Mouse (Mus musculus) granulocyte monocyte progenitor cell, adult 5-6 weeks (primary cell): Measurements from ENCODE around the gene Arhgef10l. TPM values are rescaled to one million over a fixed set of nuclear protein-coding genes. Genes with fewer than 3 reads are reported as not detected.

Experiments
- ATAC-seq: replicated peaks from 2 replicates; pipeline ENCODE4 v1.8.0; 2016; ENCODE audit warnings: mild to moderate bottlenecking, moderate TSS enrichment, inconsistent platforms; ENCODE audit not compliant: poor library complexity, severe bottlenecking
- total RNA-seq, 2 experiments: library from RNA; stranded (forward) in 1 of 2; stranded (reverse) in 1 of 2; fragments of 200-712, 200-1000 nt in 1 of 2; fragments of >200 nt in 1 of 2; fragmentation: Nextera tagmentation in 1 of 2; gene quantifications; 2 replicates each; pipeline ENCODE4 v1.2.3; 2014 to 2017

Arhgef10l gene
- total RNA-seq, 2 experiments from 2014 or later = 6.0 to 7.2 TPM

DNA sequence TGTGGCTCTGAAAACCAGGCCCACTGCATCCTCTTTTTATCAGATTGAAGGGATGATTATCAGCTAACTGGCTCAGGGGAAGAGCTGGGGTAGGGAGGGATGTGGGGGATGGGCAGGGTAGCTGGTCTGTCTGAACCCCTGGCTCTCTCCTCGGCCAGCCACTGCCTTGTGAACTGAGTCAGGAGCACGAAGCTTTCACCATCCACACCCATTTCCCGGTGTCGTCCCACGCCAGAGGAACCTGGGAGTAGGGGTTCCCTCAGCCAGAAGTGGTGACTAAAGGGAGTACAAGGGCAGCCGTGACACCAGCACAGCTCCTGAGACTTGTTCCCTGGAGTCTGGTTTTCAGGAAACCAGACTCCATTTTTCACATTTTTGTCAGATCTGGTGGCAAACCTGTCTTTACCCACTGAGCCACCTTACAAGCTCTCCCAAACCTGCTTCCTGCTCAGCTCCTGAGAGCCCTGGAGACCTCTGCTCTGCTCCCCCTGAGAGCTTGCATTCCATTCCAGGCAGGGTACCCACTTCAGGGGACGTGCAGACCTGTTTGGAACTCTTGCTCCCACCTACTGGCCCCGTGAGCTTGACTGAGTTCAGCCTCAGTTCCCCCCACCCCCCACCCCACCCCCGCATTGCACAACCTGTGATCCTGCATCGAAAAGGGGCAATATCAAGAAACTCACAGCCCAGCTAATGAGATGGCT is 2.8 kb downstream of the Arhgef10l start:
- ATAC-seq = peak; percentile 20

GRCm38 (mm10) chr4:140662453-140662852 is 3.4 kb downstream of the Arhgef10l start:
- ATAC-seq = peak; percentile 50

- ATAC-seq = peak; percentile 31
Observed at GRCm38 (mm10) chr4:140661406-140662022, 4.3 kb downstream of the Arhgef10l start.

- ATAC-seq = no peak
Observed at GRCm38 (mm10) chr4:140657681-140658575, 7.9 kb downstream of the Arhgef10l start.

- ATAC-seq = no peak
Observed at GRCm38 (mm10) chr4:140656529-140656928, 9.3 kb downstream of the Arhgef10l start.

- ATAC-seq = peak; percentile 43
Observed at GRCm38 (mm10) chr4:140654798-140655197, 11.0 kb downstream of the Arhgef10l start.

DNA sequence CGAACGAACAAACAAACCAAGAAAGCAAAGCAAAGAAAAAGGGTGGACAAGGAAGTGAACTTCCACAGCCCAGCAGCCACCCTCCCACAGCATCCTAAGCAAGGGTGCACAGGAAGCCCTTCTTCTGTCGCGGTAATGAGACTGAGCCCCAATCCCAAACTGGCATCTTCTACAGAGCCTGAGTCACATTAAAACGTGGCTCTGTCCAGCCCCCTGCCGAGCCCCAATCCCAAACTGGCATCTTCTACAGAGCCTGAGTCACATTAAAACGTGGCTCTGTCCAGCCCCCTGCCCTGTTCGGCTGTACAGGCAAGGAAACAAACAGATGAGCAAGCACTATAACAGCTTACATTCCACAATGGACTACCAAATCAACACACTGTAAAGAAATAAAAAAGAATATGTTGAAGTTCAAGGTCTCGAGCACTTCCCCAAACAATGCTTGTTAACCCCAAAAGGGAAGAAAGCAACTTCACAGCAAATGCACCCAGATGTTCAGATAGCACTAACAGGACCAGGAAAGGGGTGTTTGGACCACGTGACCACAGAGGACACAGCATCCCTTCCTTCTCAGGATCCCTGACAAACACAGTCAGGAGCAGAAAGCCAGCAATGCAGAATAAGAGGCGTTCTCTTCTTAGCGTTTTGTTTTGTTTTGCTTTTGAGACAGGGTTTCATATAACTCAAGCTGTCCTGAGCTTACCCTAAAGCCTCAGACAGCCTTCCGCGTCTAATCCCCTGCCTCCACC is 11.8 kb downstream of the Arhgef10l start:
- peak; percentile 21 for ATAC-seq

- ATAC-seq = no peak
Observed at GRCm38 (mm10) chr4:140649731-140650130, 16.1 kb downstream of the Arhgef10l start.

GRCm38 (mm10) chr4:140649207-140649591 is 16.6 kb downstream of the Arhgef10l start:
- ATAC-seq = no peak

- peak; percentile 14; the same call in 1 of the 2 replicates for ATAC-seq
Observed at GRCm38 (mm10) chr4:140648443-140649206, 17.2 kb downstream of the Arhgef10l start.

GRCm38 (mm10) chr4:140647711-140648421 is 17.9 kb downstream of the Arhgef10l start:
- ATAC-seq = peak; percentile 36; the same call in 1 of the 2 replicates

GRCm38 (mm10) chr4:140645638-140646037 is 20.2 kb downstream of the Arhgef10l start:
- ATAC-seq = no peak

GRCm38 (mm10) chr4:140644701-140645100 is 21.1 kb downstream of the Arhgef10l start:
- no peak for ATAC-seq

- no peak for ATAC-seq
Observed at GRCm38 (mm10) chr4:140644276-140644675, 21.5 kb downstream of the Arhgef10l start.

GRCm38 (mm10) chr4:140642378-140642777 is 23.4 kb downstream of the Arhgef10l start:
- no peak for ATAC-seq

- no peak for ATAC-seq
Observed at GRCm38 (mm10) chr4:140641414-140641918, 24.3 kb downstream of the Arhgef10l start.

GRCm38 (mm10) chr4:140640668-140641067 is 25.1 kb downstream of the Arhgef10l start:
- ATAC-seq = no peak

DNA sequence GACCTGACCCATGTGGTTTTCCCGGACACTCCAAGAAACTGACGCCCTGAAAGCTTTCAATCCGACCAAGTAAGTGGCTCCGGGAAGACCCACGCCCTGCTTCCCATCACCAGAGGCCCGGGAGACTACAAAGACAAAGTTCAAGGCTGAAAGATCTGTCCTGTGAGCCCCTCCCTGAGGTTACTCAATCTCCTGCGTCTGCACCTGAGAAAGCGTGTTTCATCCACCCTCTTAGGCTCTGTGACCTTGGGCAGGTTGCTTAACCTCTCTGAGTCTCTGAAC is 25.6 kb downstream of the Arhgef10l start:
- no peak for ATAC-seq
